Mouse (Mus musculus) brain, embryonic 18.5 days (tissue): ENCODE results near the gene Ttll5.

Experiments used
- DNase-seq: peaks from one replicate; pipeline ENCODE4 v3.0.0-alpha.2; 2012; ENCODE audit warnings: low read depth, low spot score

Gene Ttll5

DNA sequence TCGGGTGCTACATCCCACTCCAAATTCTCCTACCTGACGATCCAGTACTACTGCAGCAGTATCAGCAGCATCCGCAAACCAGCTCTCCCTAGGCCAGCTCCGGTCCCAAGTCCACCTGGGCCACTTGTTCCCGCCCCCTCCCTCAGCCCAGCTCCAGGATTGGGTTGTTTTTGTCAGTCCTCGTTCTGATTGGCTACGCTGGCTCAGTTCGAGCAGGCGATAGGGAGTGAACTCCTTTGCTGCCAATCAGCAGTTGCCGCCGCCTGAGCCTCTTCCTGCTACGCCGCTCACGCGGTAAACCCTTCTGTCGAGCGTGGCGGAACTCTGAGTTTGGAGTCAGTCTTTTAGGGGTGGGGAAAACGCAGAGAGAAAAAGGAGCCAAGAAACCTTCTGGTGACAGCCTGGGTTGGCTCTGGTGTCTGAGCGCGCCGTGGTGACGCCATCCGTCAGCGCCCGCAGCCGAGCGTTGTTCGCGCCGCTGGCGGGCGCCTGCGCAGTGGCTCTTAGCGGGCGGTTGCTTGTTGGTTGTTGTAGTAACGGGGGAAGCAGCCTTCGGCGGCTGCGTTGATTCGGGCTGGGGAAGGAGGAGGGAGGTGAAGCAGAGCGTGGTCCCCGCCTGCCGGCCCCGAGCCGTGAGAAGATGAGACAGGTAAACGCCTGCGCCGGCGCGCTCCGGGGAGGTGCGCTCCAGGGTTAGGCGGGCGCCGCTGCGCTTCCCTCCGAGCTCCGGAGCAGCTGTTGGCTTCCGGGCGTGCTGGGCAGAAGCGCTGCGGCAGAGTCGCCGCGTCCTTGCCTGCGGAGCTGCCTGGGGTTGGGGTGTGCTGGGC, at the start of gene Ttll5, which contains the start of gene Erg28:
Gene Ttll5, plus strand, starts transcription at position 222 of the 827 bp plus-strand sequence.
Gene Erg28, minus strand, starts transcription at position 113 of the 827 bp plus-strand sequence.
- DNase-seq = peak; percentile 94

DNA sequence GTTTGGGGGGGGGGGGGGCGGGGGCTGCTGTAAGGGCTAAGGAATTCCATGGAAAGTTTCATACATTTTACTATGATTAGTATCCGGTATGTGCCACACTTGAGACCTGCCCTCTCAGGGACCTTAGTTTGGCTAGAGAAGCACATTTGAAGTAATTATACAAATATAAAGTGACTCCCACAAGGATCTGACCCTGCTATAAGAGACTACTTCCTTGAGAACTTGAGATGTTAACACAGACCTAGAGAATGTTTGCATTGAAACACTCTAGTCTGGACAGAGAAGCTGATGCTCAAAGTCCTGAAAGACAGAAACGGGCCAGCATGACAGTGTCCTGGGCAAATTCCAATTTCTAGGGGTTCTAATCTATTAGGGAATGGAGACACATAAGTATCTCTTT, 45.5 kb upstream of the Ttll5 start:
- no peak for DNase-seq

DNA sequence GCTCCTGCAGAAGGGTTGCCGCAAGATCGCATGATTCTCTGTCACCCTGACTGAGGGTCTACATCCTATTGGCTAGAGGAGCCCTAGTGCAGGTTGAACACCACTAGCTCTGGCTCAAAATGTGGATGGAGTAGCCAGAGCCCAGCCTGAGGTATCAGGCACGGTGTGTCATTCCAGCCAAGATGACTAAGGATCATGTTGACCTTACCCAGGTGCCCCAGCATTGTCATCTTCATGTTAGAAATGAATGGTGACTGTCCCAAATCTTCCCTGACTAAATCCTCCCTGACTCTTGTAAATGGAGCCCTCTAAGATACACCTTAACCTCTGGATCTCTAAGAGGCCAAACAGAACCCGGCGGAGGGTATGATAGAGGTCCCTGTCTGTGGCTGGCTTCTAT, 44.8 kb upstream of the Ttll5 start:
- no peak for DNase-seq

DNA sequence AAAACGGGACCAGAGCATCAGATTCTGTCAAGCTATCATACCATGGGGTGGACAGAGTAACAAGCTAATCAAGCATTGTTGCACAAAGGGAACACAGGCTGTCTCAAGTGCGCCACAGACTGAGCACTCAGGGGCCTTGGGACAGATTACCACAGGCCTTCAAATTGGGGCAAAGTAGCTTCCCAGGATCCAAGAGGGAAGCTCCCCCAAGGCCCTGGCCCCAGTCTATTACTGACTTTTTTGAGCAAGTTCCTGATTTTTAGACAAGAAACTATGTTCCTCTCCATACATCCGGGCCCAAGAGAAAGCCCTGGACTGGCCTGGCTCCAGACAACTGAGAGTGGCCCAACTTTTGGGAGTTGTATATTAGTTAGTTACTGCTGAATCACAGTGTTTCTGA, 42.9 kb upstream of the Ttll5 start:
- no peak for DNase-seq

DNA sequence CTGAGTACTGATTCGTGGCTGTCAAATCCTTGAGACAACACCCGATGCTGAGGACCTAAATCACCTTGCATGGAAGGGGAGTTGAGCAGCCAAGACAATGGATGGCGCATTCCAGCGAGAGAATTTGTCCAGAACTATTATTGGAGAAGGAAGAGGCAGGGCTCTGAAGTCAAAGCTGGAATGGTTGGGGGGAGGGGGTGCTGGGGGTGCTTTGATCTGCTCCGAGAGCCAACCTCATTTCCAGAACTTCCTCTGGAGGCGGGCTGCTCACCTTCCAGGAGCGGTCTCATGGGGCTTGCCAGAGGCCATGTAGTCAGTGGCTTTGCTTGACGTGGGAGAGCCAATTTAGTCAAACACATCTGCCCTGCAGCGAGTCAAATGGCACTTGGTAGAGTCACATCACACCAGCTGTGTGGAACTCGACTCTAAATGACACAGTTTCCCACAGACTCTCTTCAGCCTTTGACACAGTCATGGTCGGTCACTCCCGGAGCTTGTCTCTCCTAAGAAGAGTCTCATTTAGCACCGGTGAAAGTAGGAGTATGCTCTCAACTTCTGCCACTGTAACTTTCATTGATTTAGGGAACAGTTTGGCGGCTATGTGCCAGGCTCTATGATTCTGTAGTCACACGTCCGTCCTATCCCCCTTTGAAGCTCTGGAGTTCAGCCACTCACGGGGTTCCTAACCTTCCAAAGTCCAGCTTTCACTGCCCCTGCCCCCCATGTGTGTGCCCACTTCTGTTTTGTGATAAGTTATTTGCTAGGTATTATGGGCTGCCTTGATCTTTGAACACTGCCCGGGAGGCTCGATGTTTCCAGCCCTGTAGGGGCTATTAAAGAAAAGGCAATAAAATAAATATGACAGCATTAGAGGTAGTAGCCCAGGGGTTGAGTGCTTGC, 39.3 kb upstream of the Ttll5 start:
- DNase-seq = no peak

DNA sequence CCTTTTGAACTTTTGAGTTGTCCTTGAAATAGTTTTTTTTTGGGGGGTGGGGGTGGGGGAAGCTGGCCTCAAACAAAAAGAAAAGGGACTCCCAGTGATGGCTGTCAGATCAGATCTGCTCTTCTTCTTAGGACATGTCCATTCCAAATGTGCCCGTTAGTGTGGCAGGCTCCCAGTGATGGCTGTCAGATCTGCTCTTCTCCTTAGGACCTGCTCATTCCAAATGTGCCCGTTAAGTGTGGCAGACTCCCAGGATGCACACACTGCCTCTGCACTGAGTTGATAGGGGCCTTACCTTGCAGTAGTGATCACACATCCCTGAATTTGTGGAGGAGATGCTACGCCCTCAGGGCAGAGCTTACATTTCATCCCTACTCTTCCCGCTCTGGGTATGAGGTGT, 32.3 kb upstream of the Ttll5 start:
- no peak for DNase-seq

DNA sequence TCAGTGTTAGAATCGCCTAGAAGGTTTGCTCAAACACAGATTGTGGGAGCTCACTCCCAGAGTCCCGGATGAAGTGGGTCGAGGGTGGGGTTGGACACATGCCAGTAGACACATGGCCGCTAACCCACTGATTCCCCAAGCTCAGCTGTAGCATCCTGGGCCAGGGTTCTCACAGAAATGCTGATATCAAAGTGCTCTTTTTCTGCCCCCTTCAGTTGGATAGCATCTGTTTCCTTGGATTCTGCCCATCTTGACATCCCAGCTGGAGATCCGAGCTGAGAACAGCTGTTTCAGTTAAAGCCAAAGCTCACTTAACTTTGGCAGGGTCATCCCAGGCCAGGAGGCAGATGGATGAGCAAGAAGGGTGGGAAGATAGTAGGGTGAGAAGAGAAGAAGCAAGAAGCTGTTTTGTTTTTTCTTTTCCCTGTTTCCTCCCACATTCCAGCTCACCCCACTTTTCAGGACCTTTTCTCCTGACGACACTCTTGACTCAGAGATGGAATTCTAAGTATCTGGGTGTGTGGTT, 31.6 kb upstream of the Ttll5 start:
- no peak for DNase-seq

DNA sequence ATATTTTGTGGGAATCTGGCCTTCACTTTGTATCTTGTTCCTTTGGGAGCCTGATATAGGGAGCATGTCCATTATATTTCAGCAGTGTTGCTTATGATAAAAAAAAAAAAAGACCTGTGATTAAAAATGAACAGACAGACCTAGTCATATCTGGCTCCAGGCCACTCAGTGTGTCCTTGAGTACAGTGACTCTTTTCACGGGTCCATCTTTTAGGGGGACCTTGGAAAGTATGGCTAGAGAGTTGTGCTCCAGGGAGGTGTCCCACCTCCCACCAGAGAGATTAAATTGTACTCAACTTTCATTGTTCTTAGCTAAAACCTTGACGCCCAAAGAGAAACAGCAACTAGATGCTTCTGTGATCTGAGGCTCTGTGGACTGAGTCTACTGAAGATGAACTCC, 30.4 kb upstream of the Ttll5 start:
- no peak for DNase-seq

DNA sequence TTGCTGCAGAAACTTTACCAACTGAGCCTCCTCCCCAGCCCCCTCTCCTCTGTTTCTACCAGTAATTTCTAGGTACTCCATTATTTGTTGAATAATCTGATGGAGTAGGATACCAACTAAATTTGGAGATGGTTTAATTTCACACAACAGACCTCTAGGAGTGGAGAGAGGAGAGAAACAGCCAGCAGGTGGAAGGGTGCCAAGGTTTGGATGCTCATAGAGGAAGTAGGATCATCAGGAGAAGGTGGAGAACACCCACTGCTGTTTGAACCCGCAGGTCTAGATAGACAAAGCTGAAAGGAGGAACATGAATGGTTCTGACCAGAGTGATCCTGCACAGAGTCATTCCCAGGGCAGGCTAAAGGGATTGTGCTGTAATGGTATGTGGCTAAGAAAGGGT, 28.9 kb upstream of the Ttll5 start:
- no peak for DNase-seq

DNA sequence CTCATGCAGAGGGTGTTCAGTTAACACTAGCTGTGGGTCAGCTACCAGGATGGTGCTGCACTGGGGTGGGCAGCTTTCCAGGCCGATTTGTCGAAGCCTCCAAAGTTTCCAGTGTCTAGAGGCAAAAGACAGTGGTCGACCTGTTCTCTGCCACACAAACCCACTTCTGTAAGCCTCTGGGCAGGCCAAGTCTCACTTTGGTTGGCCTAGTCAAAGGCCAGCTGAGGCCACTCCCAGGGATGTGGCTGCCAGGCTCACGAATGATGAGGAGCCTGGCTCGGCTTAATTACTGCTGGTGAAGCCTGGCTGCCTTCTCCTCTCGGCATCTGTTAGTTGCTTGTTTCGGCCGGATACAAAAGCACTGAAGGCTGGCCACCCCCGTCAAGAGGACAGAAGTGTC, 24.4 kb upstream of the Ttll5 start:
- no peak for DNase-seq

DNA sequence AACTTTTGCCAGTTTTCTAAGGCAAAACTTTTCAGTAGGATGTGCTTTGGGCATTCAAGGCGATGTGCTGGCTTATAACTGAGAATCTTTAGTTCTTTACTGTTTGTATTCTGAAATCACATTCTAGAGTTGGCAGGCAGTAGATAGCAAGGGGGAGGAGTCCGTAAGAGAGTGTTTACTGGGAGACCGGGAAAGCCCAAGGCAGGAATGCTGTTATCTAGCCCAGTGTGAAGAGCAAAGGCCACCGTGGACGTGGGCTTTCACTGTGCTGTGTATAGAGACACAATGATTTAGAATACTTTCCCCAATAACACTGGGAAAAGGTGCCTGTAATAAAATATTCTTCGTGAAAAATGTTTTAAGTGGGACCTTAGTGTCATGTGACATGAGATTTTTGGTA, 14.7 kb upstream of the Ttll5 start:
- DNase-seq = no peak

DNA sequence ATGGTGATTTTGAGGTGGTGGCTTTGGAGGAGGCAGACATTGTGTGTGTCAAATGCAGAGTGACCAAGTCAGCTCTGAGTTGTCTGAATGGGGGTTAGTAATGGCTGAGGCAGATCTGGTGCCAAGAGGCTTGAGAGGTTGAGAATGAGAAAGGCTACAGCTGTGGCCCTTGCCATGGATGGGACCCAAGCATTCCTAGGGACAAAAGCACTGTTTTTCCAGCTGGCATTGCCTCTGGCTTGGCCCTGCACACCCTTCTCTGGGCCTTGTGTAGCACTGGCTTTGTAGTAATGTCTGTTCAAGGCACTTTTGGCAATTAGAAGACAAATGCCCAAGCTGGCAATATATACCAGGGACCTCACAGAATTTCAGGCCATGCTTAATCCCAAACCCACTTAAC, 13.5 kb upstream of the Ttll5 start:
- no peak for DNase-seq

DNA sequence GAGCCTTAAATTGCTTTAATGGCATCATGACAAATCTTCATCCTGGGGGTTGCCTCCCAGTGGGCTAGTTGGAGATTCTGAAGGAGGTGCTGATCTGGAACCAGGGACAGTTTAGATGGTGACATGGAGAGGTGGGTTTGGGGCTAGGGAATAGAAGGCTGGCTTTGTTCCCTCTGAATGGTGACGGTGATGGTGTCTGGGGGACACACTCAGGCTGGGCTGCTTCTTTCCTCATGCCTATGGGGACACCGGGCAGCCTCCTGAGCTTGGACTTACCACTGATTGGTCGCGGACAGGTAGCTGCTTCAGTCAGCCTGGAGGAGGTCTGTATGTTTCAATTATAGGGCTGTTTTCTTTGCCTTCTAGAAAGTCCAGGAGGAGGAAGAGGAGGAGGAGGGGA, 12.8 kb upstream of the Ttll5 start:
- no peak for DNase-seq

DNA sequence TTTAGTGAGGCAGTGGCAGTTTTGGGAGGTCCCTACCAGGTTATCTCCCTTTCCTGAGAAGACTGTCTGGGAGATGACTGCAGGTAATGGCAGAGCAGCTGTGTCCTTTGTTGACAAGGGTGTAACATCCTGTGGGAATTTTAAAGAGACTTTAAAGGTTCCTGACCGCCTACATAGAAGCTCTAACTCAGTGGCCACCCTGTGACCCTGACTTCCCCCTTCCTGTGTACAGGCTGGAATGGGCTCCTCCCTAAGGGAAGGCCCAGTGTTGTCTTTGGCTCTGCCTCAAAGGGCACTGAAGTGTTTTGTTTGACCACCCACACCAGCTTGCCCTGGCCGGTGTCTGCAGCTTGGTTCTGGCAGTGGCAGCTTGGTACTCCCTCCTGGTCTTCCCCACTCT, 10.9 kb upstream of the Ttll5 start:
- DNase-seq = no peak

DNA sequence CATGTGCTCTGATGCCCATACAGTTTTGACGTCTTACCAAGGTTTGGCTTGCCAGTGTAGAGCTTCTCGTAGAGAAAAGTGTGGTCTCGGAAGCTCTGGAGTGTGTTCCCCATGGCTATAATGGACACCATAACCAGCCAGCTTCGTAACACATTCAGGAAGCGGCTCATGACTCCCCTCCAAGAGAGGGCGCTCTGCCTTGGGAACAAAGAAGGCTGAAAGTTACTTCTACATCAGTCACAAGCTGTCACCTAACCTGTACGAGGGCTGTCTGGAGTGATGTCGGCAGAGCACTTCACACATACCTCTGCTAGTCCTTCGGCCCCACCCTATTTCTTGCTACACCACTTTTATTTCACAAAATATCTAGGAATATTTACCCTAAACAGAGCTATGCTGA, 2.4 kb upstream of the Ttll5 start:
- DNase-seq = no peak

DNA sequence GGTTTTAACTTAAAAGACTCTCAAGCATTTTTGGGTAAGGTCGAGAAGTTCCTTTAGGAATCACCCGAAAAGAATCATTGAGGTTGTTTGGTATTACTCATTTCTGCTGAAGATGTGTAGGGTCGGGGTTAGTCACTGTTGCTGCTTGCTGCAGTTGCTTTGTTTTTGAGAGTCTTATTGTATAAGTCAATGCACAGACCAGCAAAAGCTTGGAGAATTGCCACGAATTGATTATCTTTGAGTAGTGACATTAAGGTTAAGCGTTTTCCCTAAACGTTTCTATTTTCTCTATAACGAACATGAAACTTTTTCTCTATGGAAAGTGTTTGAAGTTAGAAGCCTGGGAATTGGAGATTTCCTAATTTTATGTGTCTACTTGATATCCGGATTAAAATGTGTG, 902 bp downstream of the Ttll5 start:
- DNase-seq = no peak

DNA sequence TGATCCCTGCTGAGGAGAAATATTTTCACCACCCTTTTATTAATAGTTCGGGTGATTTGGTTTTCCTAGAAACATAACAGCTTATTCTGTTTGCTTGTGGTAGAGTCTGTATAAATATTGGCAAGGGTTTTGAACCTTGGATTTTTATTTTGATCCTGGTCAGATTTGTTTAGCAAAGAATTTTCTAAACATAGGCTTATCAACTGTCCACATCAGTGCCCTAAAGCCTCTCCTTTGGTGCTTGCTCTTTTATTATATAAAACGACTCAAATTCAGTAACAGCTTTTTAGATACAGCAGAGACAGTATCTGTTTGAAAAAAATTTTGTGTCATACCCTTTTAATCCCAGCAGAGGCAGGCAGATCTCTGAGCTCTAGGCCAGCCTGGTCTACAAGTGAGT, 1.4 kb downstream of the Ttll5 start:
- DNase-seq = no peak

DNA sequence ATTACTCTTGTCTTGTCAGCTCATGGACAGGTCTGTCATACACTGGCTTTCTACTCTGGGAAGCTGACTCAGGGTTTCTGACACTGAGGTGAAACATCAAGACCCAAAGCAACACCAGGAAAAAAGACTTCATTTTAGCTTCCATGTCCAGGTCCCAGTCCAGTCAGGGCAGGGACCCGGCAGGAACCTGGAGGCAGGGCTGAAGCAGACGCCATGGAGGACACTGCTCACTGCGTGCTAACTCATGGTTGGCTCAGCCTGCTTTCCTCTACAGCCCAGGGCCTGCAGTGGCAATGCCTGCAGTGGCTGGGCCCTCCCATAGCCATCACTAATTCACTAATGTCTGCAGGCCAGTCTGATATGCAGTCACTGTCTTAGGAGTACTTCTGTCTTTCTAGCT, 4.4 kb downstream of the Ttll5 start:
- DNase-seq = no peak

DNA sequence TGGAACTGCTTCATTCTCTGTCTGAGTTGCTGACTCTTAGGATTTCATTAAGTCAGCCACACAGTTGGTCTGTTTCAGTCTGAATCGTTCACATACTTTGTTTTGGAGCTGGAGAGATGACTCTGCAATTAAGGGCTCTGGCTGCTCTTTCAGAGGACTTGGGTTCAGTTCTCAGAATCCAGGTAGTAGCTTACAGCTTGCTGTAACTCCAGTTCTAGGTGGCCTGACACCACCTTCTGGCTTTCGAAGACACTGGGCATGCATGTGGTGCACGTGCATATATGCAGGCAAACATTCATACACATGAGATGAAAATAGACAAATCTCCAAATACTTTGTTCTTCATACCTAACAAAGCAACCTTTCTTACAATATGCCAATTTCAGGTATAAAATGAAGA, 5.4 kb downstream of the Ttll5 start:
- DNase-seq = no peak

DNA sequence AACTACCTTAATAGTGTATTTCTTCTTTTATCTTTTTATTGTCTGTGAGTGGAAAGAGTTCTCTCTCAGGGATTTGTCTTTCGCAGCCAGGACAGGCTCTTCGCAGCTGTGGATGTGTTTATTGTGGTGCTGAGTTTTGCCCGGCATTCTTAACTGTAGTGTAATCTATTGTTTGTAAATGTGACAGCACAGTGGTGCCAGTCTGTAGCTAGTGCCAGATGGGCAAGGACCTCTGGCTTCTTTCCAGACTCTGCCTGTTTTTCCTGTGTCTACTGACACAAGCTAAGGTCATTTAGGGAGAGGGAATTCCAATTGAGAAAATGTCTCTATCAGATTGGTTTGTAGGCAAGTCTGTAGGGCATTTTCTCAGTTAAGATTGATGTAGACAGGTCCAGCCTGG, 6.2 kb downstream of the Ttll5 start:
- no peak for DNase-seq

DNA sequence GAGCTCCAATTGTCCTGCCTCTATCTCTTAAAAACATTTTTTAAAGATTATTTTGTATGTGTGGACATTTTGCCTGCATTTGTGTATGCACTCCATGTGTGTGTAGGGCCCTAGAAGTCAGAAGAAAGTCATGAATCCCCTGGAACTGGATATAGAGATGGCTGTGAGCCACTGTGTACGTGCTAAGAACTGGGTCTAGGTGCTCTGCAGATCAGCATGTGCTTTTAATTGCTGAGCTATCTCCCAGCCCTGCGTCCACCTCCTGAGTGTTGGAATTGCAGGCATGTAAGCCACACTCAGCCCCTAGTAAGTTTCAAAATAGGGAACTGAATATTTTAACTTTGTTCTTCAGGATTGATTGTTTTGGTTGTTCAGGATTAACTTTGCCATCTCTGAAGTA, 10.1 kb downstream of the Ttll5 start:
- DNase-seq = no peak

DNA sequence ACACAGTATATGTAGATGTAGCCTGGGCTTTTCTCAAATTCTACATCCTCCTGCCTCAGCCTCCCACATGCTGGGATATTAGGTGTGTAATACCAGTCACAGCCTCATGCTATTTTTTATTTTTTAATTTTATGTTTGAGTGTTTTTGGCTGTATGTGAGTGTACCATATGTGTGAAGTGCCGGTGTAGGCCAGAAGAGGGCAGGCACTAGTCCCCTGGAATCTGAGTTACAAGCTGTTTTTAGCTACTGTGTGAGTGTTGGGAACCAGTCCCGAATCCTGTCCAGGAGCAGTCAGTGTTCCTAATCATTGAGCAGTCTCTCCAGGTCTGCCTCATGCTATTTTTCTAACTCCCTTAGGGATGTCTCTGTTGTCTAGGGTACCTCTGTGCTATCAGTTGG, 13.3 kb downstream of the Ttll5 start:
- DNase-seq = no peak
